Mouse (Mus musculus) lung, embryonic 14.5 days (tissue): ENCODE data around the gene Olfr348. TPM values are rescaled to one million over a fixed set of nuclear protein-coding genes. Genes with fewer than 3 reads are reported as not detected.

Experiments used
- ATAC-seq: fragments of 200-750 bp; cut with Nextera tagmentation; 2 replicates; pipeline ENCODE4 v1.8.0; 2017; ENCODE audit warnings: mild to moderate bottlenecking, moderate TSS enrichment, moderate library complexity; ENCODE audit not compliant: insufficient read depth
- DNase-seq: peaks from one replicate; pipeline ENCODE4 v3.0.0-alpha.2; 2015
- H3K27ac ChIP-seq: fragments of 300-500 bp; sonication (generic); 2 replicates; pipeline ENCODE4 v1.5.1; 2014; ENCODE audit warnings: low read depth, mild to moderate bottlenecking, moderate library complexity
- H3K27me3 ChIP-seq: fragments of 300-500 bp; sonication (generic); 2 replicates; pipeline ENCODE4 v1.6.1; 2014; ENCODE audit warnings: low read length, control low read depth; ENCODE audit not compliant: insufficient read depth
- H3K36me3 ChIP-seq: fragments of 300-500 bp; sonication (generic); 2 replicates; pipeline ENCODE4 v1.6.1; 2014; ENCODE audit warnings: control low read depth; ENCODE audit not compliant: insufficient read depth
- H3K4me1 ChIP-seq: fragments of 300-500 bp; sonication (generic); 2 replicates; pipeline ENCODE4 v1.6.1; 2014; ENCODE audit warnings: antibody characterized with exemption, control low read depth; ENCODE audit not compliant: insufficient read depth
- H3K4me2 ChIP-seq: fragments of 300-500 bp; sonication (generic); 2 replicates; pipeline ENCODE4 v1.6.1; 2014; ENCODE audit warnings: mild to moderate bottlenecking
- H3K4me3 ChIP-seq: fragments of 300-500 bp; sonication (generic); 2 replicates; pipeline ENCODE4 v1.5.1; 2014; ENCODE audit warnings: low read depth, low read length
- H3K9ac ChIP-seq: fragments of 300-500 bp; sonication (generic); 2 replicates; pipeline ENCODE4 v1.6.1; 2014
- H3K9me3 ChIP-seq: fragments of 300-500 bp; sonication (generic); 2 replicates; pipeline ENCODE4 v1.6.1; 2016; ENCODE audit warnings: low read depth, low read length, control low read depth
- CTCF ChIP-seq: IDR thresholded peaks from 2 replicates; pipeline ENCODE4 v1.5.1; 2016; ENCODE audit warnings: antibody characterized with exemption, low read depth
- WGBS: fragments of 180-500 bp; shearing (Covaris S2); extraction: QIAGEN DNeasy Blood & Tissue Kit; methylation state at CpG from one replicate; pipeline ENCODE4 v1.1.7; 2014; 5-methylcytosine and 5-hydroxymethylcytosine counted together
- polyA plus RNA-seq: library from polyadenylated mRNA; unstranded; fragments of >200 nt; fragmentation: Nextera tagmentation; extraction: Ambion mirVana; gene quantifications from 2 replicates; pipeline ENCODE4 v1.2.1, GENCODE M21; 2014

Gene Olfr348
- polyA plus RNA-seq, result not detected in 2 replicates

- Histone ChIP-seq H3K4me3 (no peak within 1 kb of the TSS), H3K9me3 (no peaks in the 10 kb centered on the region), H3K27me3 (no peaks in the 10 kb centered on the region), H3K9ac (no peak within 1 kb of the TSS), H3K4me2 (no peak within 1 kb of the TSS), H3K4me1 (no peaks in the 10 kb centered on the region), H3K36me3 (no peaks in the 10 kb centered on the region), H3K27ac (no peak within 1 kb of the TSS)
- WGBS, result 73% methylated on average over 2 of the region's 2 CpGs
- no peak for ATAC-seq
- no peak for DNase-seq
- no peak for TF ChIP-seq CTCF
These were observed at the start of gene Olfr348 for GRCm38 (mm10) chr2:36783976-36784375. Olfr348 (plus strand) TSS chr2:36784276.

DNA sequence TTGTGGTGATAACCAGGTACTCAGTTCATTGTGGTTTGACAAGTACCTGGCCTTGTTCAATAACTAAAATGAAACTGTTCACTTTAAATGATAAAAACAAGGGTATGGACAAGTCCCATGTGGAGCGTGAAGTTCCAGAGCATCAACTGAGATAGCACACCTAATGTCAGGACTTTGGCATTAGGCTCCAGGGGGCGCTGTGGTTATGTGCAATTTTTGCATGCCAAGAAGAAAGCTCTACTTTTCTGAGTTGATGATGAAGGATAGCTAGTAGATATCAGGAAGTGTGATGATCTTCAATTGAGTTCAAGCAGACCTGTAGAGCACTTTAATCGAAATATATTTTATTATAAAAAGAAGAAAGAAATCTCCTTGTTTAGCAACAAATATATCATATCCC lies 47.9 kb upstream of the Olfr348 start:
- WGBS, result 56% methylated on average over 3 of the region's 3 CpGs
- no peak for DNase-seq

GRCm38 (mm10) chr2:36790238-36790637 lies 6.2 kb downstream of the Olfr348 start, which contains the start of gene Olfr50:
Olfr50 (plus strand) TSS chr2:36790538.
- no peak for DNase-seq
- no peak for TF ChIP-seq CTCF
- no peak within 1 kb of the TSS for H3K9ac ChIP-seq

More for the DNA sequence above, 47.9 kb upstream of the Olfr348 start:
- Histone ChIP-seq H3K4me2 (no peak overlapping the region), H3K9ac (no peak overlapping the region), H3K4me3 (no peak overlapping the region), H3K27ac (no peak overlapping the region), H3K4me1 (no peaks in the 10 kb centered on the region), H3K9me3 (no peaks in the 10 kb centered on the region), H3K36me3 (no peaks in the 10 kb centered on the region), H3K27me3 (no peaks in the 10 kb centered on the region)
- TF ChIP-seq CTCF, result no peak
- no peak for ATAC-seq

GRCm38 (mm10) chr2:36816932-36817331 lies 32.9 kb downstream of the Olfr348 start, which contains the start of gene Olfr3:
Olfr3 (minus strand) TSS chr2:36817032.
- no peaks in the 10 kb centered on the region; the same call in 1 of the 2 replicates for H3K9me3 ChIP-seq
- WGBS, result 71% methylated on average over 1 of the region's 1 CpGs
- TF ChIP-seq CTCF, result no peak
- no peak within 1 kb of the TSS for H3K4me2 ChIP-seq
- no peaks in the 10 kb centered on the region for H3K36me3 ChIP-seq
- no peak within 1 kb of the TSS for H3K9ac ChIP-seq
- DNase-seq, result no peak
- no peak within 1 kb of the TSS for H3K4me3 ChIP-seq
- no peaks in the 10 kb centered on the region for H3K4me1 ChIP-seq
- H3K27ac ChIP-seq, result no peak within 1 kb of the TSS
- H3K27me3 ChIP-seq, result no peaks in the 10 kb centered on the region
- no peak for ATAC-seq

More at GRCm38 (mm10) chr2:36790238-36790637, 6.2 kb downstream of the Olfr348 start, which contains the start of gene Olfr50:
- 81% methylated on average over 2 of the region's 2 CpGs for WGBS
- Histone ChIP-seq H3K4me2 (no peak within 1 kb of the TSS), H3K27ac (no peak within 1 kb of the TSS), H3K36me3 (no peaks in the 10 kb centered on the region), H3K4me1 (no peaks in the 10 kb centered on the region), H3K4me3 (no peak within 1 kb of the TSS), H3K9me3 (no peaks in the 10 kb centered on the region), H3K27me3 (no peaks in the 10 kb centered on the region)
- no peak for ATAC-seq

Other genes starting within 250 kb of the Olfr348 start
- not detected in 2 replicates for gene Olfr344, start 217.6 kb upstream of the Olfr348 start, polyA plus RNA-seq
- gene Olfr345, start 144.2 kb upstream of the Olfr348 start, polyA plus RNA-seq, result not detected in 2 replicates
- gene Olfr346, start 98.5 kb upstream of the Olfr348 start, polyA plus RNA-seq, result not detected in 2 replicates
- not detected in 2 replicates for gene Olfr347, start 52.4 kb upstream of the Olfr348 start, polyA plus RNA-seq
- gene Olfr50, start 6.3 kb downstream of the Olfr348 start, polyA plus RNA-seq, result not detected in 2 replicates
- not detected in 2 replicates for gene Olfr3, start 32.8 kb downstream of the Olfr348 start, polyA plus RNA-seq
- gene Olfr350, start 62.0 kb downstream of the Olfr348 start, polyA plus RNA-seq, result not detected in 2 replicates
- gene Olfr351, start 78.4 kb downstream of the Olfr348 start, polyA plus RNA-seq, result not detected in 2 replicates
- gene Olfr352, start 84.2 kb downstream of the Olfr348 start, polyA plus RNA-seq, result not detected in 2 replicates
- not detected in 2 replicates for gene Olfr353, start 108.7 kb downstream of the Olfr348 start, polyA plus RNA-seq
- gene Olfr354, start 121.4 kb downstream of the Olfr348 start, polyA plus RNA-seq, result not detected in 2 replicates
- gene Olfr355, start 144.6 kb downstream of the Olfr348 start, polyA plus RNA-seq, result not detected in 2 replicates
- not detected in 2 replicates for gene Olfr356, start 152.8 kb downstream of the Olfr348 start, polyA plus RNA-seq
- not detected in 2 replicates for gene Olfr357, start 209.6 kb downstream of the Olfr348 start, polyA plus RNA-seq
- gene Olfr358, start 225.1 kb downstream of the Olfr348 start, polyA plus RNA-seq, result not detected in 2 replicates